Mouse (Mus musculus): Measurements from ENCODE around the gene Sec16a. TPM values are rescaled to one million over a fixed set of nuclear protein-coding genes. Genes with fewer than 3 reads are reported as not detected.

The Sec16a gene
- polyA plus RNA-seq, 1 experiment from 2014 or later, result 23.4 TPM

DNA sequence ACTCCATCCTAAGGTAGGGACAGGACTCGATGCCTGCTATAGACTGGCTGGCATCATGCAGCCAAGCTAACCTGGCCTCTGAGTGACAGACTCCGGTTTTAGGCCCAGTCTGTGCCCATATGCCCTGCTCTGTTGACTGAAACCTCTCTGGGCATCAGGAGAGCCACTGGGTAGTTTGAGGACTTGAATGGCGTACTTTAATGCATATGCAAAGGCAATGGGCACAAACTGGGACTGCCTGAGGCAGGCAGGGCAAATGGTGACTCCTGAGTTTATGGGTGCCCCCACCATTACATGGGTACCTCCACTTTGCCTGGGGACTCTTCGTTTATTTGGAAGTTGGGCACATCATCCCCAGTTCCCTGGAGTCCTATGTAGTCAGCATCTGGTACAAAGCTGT, 1.7 kb upstream of the Sec16a start:
- ATAC-seq (no peak), DNase-seq (ENCODE audit: low spot score) (no peak)
- 78% methylated on average over 4 of the region's 4 CpGs for WGBS
- Histone ChIP-seq H3K4me3 (ENCODE audit: low read depth, low read length) (peak overlapping the region; percentile 86), H3K27ac (ENCODE audit: low read depth, low read length) (no peak overlapping the region), H3K27me3 (replicated peaks; ENCODE audit: control insufficient read depth, insufficient read depth, low read length) (no peaks in the 10 kb centered on the region), H3K36me3 (ENCODE audit: control insufficient read depth, insufficient read depth, low read length) (peaks cover 3% of the 10 kb centered on the region), H3K4me1 (ENCODE audit: control insufficient read depth, insufficient read depth, low read length) (peaks cover 27% of the 10 kb centered on the region), H3K9me3 (replicated peaks; ENCODE audit: control insufficient read depth, low read length) (no peaks in the 10 kb centered on the region), H3K9ac (ENCODE audit: low read length) (peak overlapping the region; percentile 73), H3K4me2 (ENCODE audit: low read length) (peak overlapping the region; percentile 95)

DNA sequence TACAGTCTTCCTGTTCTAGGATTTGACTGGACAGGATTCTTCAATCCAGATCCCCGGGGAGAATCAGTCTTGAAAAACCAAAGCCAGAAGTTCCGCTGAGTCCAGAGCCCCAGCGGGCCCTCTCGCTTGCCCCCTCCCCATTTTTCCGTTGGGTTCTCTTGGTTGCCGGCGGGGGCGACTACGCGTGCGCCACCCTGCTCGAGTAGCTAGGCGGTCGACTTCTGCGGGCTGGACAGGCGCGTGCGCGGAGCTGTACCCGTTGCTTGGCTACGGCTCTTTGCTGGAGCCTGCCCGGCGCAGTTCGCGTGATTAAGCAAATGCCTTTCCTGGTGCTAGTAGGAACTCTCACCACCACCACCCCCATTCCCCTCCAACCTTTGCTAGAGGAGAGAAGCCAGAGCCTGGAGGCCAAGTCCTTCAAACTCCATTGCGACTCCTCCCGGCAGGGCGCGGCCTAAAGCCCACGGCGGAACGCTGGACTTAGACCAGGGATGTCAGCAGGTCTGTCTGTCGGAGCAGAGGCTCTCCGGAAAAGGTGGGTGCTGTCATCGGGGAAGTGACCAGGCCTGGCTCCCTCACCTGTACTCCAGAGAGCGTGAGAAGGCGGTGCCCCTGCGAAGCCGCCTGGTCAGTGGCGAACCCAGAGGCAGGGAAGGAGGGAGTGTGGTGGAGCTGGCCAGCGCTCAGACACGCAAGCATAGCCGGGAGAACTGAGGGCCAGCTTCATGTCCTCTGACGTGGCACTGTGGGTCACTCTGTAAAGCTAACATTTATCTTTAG, 840 bp upstream of the Sec16a start:
- Histone ChIP-seq H3K9me3 (replicated peaks; ENCODE audit: control insufficient read depth, low read length) (no peaks in the 10 kb centered on the region), H3K4me3 (ENCODE audit: low read depth, low read length) (peak overlapping the region; percentile 86), H3K4me2 (ENCODE audit: low read length) (peak overlapping the region; percentile 95), H3K36me3 (ENCODE audit: control insufficient read depth, insufficient read depth, low read length) (peaks cover 12% of the 10 kb centered on the region), H3K27ac (ENCODE audit: low read depth, low read length) (peak overlapping the region; percentile 74), H3K27me3 (replicated peaks; ENCODE audit: control insufficient read depth, insufficient read depth, low read length) (no peaks in the 10 kb centered on the region), H3K9ac (ENCODE audit: low read length) (peak overlapping the region; percentile 73), H3K4me1 (ENCODE audit: control insufficient read depth, insufficient read depth, low read length) (peaks cover 27% of the 10 kb centered on the region)
- DNase-seq (ENCODE audit: low spot score) (peak; percentile 97), ATAC-seq (peak; percentile 91)
- 1% methylated on average over 44 of the region's 44 CpGs for WGBS

DNA sequence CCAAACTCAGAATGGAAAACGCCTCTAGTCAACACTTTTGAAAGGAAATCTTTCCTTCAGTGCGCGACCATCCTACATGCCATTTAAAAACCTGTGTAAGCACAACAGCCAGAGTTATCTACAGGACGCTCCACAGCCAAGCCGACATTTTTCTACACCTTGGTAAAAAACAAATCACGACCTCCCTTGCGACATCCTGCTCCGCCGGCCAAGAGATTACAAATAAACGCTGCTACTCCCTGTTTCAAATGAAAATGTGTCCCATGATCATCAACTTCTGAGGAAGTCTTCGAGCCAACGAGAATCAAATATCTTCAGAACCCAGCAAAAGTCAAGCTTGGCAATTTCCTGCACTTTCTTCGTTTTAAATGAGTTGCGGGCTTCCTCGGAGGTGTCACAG, 648 bp downstream of the Sec16a start:
- 6% methylated on average over 15 of the region's 15 CpGs for WGBS
- no peak overlapping the region for H3K27ac ChIP-seq (ENCODE audit: low read depth, low read length)
- peak overlapping the region; percentile 61 for H3K4me2 ChIP-seq (ENCODE audit: low read length)
- peaks cover 26% of the 10 kb centered on the region for H3K36me3 ChIP-seq (ENCODE audit: control insufficient read depth, insufficient read depth, low read length)
- H3K4me1 ChIP-seq (ENCODE audit: control insufficient read depth, insufficient read depth, low read length), result peaks cover 27% of the 10 kb centered on the region
- peak overlapping the region; percentile 86 for H3K4me3 ChIP-seq (ENCODE audit: low read depth, low read length)
- H3K9ac ChIP-seq (ENCODE audit: low read length), result peak overlapping the region; percentile 88
- ATAC-seq (no peak), DNase-seq (ENCODE audit: low spot score) (no peak)
- no peaks in the 10 kb centered on the region for H3K9me3 ChIP-seq (replicated peaks; ENCODE audit: control insufficient read depth, low read length)
- no peaks in the 10 kb centered on the region for H3K27me3 ChIP-seq (replicated peaks; ENCODE audit: control insufficient read depth, insufficient read depth, low read length)

DNA sequence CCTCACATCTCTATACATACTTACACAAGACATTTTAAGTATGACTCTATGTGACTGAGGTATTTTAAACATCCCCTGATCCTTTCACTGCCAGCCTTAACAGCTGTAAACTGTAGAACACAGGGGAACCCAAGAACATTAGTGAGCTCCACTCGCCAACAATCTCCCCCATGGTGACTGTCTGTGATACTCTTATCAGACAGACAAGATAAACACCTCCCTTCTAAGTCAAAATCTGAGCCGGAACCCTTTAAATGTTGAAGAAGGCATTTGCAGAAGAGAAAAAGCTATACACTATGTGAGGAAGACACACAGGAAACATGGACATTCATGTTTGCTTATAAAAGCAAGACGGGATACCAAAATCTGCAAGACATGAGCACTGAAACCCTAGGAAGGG, 1.1 kb downstream of the Sec16a start:
- Histone ChIP-seq H3K27me3 (replicated peaks; ENCODE audit: control insufficient read depth, insufficient read depth, low read length) (no peaks in the 10 kb centered on the region), H3K4me3 (ENCODE audit: low read depth, low read length) (peak overlapping the region; percentile 86), H3K27ac (ENCODE audit: low read depth, low read length) (no peak overlapping the region), H3K9me3 (replicated peaks; ENCODE audit: control insufficient read depth, low read length) (no peaks in the 10 kb centered on the region), H3K4me2 (ENCODE audit: low read length) (peak overlapping the region; percentile 61), H3K4me1 (ENCODE audit: control insufficient read depth, insufficient read depth, low read length) (peaks cover 27% of the 10 kb centered on the region), H3K9ac (ENCODE audit: low read length) (peak overlapping the region; percentile 88), H3K36me3 (ENCODE audit: control insufficient read depth, insufficient read depth, low read length) (peaks cover 31% of the 10 kb centered on the region)
- WGBS, result 68% methylated on average over 3 of the region's 3 CpGs
- DNase-seq (ENCODE audit: low spot score) (no peak), ATAC-seq (no peak)

DNA sequence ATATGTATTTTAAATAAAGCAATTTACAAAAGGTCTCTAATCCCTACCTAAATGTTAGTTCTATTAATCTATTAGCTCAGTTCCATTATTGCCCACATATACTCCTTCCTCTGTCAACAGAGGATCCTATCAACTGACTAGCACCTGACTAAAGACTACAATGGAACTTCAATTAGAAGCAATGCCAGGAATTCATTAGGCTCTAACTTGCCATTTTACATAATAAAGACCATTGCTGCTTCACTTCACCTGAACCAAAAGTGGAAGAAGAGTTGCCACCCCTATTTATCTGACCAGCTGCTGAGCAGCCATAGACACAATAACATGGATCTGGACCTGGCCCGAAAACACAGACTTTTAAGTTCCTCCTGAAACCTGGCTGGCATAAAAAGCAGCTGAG, 2.2 kb downstream of the Sec16a start:
- 34% methylated on average over 1 of the region's 1 CpGs for whole genome bisulfite sequencing
- Histone ChIP-seq H3K27me3 (replicated peaks; ENCODE audit: control insufficient read depth, insufficient read depth, low read length) (no peaks in the 10 kb centered on the region), H3K9me3 (replicated peaks; ENCODE audit: control insufficient read depth, low read length) (no peaks in the 10 kb centered on the region), H3K4me1 (ENCODE audit: control insufficient read depth, insufficient read depth, low read length) (peaks cover 27% of the 10 kb centered on the region), H3K9ac (ENCODE audit: low read length) (no peak overlapping the region), H3K36me3 (ENCODE audit: control insufficient read depth, insufficient read depth, low read length) (peaks cover 42% of the 10 kb centered on the region), H3K4me2 (ENCODE audit: low read length) (peak overlapping the region; percentile 61), H3K27ac (ENCODE audit: low read depth, low read length) (no peak overlapping the region), H3K4me3 (ENCODE audit: low read depth, low read length) (no peak overlapping the region)
- no peak for DNase-seq (ENCODE audit: low spot score)
- ATAC-seq, result no peak

DNA sequence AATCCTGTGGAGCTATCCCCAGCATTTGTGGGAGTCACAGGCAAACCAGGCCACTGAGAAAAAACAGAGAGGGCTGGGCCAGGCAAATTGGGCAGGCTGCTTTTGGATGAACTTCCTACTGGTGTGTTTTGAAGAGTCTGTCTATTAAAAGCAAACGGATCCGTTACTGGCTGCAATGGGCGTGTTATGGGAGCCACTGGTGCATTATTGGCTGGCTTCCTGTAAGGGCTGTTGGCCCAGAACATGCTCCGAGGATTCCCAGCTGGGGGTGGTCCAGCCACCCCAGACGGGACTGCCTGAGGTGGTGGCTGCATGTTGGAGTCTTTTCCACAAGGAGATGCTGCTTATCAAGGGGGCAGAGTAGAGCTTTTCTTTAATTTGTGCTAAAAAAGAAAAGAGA, 3.3 kb downstream of the Sec16a start:
- ATAC-seq (no peak), DNase-seq (ENCODE audit: low spot score) (no peak)
- Histone ChIP-seq H3K4me1 (ENCODE audit: control insufficient read depth, insufficient read depth, low read length) (peaks cover 27% of the 10 kb centered on the region), H3K36me3 (ENCODE audit: control insufficient read depth, insufficient read depth, low read length) (peaks cover 53% of the 10 kb centered on the region), H3K4me3 (ENCODE audit: low read depth, low read length) (no peak overlapping the region), H3K27ac (ENCODE audit: low read depth, low read length) (no peak overlapping the region), H3K4me2 (ENCODE audit: low read length) (no peak overlapping the region), H3K9ac (ENCODE audit: low read length) (no peak overlapping the region), H3K27me3 (replicated peaks; ENCODE audit: control insufficient read depth, insufficient read depth, low read length) (no peaks in the 10 kb centered on the region), H3K9me3 (replicated peaks; ENCODE audit: control insufficient read depth, low read length) (no peaks in the 10 kb centered on the region)
- 61% methylated on average over 5 of the region's 5 CpGs for WGBS

DNA sequence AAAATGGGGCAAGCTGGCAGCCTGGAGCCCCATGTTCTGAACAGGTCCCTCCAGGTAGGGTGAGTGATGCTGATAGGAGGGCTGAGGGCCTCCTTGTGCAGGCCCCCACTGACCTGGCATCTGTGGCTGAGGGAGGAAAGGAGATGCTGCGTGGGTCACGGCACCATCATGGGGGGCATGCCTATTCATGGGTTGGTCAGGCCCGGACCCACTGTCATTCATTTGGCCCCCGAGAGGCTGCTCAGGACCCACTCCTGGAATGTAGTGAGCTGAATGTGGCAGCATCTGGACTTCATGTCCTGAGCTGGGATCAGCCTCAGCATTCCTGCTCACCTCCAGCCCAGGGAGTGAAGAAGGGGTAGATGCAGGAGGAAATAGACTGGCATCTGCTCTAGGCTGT, 3.8 kb downstream of the Sec16a start:
- ATAC-seq, result no peak
- 87% methylated on average over 4 of the region's 4 CpGs for WGBS
- H3K27me3 ChIP-seq (replicated peaks; ENCODE audit: control insufficient read depth, insufficient read depth, low read length), result no peaks in the 10 kb centered on the region

DNA sequence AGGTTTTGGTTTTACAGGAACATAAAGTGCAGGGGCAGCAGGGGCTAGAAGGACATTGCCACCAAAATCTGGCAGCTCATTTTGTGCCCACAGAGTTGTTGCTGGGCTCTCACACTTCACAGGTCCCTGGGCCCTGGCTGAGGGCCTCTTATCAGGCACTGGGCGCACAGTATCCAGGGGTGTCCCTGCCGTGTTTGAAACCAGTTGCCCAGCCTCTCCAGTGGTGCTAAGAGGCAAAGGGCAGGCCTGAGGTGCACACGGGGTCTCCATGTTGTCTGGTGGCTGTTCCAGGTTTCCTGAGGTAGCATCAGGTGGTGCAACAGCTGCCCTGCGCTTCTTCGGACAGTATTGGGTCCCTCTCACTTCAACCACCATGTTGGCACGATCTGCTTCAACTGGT, 5.3 kb downstream of the Sec16a start:
- Histone ChIP-seq H3K27ac (ENCODE audit: low read depth, low read length) (no peak overlapping the region), H3K9me3 (replicated peaks; ENCODE audit: control insufficient read depth, low read length) (no peaks in the 10 kb centered on the region), H3K36me3 (ENCODE audit: control insufficient read depth, insufficient read depth, low read length) (peaks cover 70% of the 10 kb centered on the region), H3K4me3 (ENCODE audit: low read depth, low read length) (no peak overlapping the region), H3K27me3 (replicated peaks; ENCODE audit: control insufficient read depth, insufficient read depth, low read length) (no peaks in the 10 kb centered on the region), H3K9ac (ENCODE audit: low read length) (no peak overlapping the region), H3K4me2 (ENCODE audit: low read length) (no peak overlapping the region), H3K4me1 (ENCODE audit: control insufficient read depth, insufficient read depth, low read length) (peaks cover 20% of the 10 kb centered on the region)
- no peak for ATAC-seq
- 98% methylated on average over 6 of the region's 6 CpGs for whole genome bisulfite sequencing
- no peak for DNase-seq (ENCODE audit: low spot score)

More for the DNA sequence above, 3.8 kb downstream of the Sec16a start:
- Histone ChIP-seq H3K9ac (ENCODE audit: low read length) (no peak overlapping the region), H3K4me1 (ENCODE audit: control insufficient read depth, insufficient read depth, low read length) (peaks cover 22% of the 10 kb centered on the region), H3K4me2 (ENCODE audit: low read length) (no peak overlapping the region), H3K9me3 (replicated peaks; ENCODE audit: control insufficient read depth, low read length) (no peaks in the 10 kb centered on the region), H3K4me3 (ENCODE audit: low read depth, low read length) (no peak overlapping the region), H3K27ac (ENCODE audit: low read depth, low read length) (no peak overlapping the region), H3K36me3 (ENCODE audit: control insufficient read depth, insufficient read depth, low read length) (peaks cover 54% of the 10 kb centered on the region)
- DNase-seq (ENCODE audit: low spot score), result no peak

DNA sequence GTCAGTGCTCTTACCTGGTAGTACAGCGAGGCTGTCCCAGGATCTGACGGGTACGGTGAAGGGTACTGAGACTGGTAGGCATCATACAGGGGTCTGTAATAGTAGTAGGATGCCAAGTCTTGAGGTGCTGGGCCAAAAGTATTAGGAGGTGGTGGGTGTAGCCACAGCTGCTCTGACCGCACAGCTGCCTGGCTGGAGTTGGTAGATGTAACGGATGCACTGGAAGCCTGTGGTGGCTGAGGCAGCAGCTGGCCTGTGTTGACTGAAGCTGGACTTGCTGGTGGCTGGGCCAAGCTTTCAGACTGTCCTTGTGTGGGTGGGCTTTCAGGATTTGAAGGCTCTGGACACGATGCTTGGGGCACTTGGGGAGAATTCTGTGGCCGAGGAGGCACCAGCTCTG, 6.6 kb downstream of the Sec16a start:
- no peak overlapping the region for H3K27ac ChIP-seq (ENCODE audit: low read depth, low read length)
- no peak overlapping the region for H3K4me2 ChIP-seq (ENCODE audit: low read length)
- peaks cover 80% of the 10 kb centered on the region for H3K36me3 ChIP-seq (ENCODE audit: control insufficient read depth, insufficient read depth, low read length)
- no peak for DNase-seq (ENCODE audit: low spot score)
- H3K9me3 ChIP-seq (replicated peaks; ENCODE audit: control insufficient read depth, low read length), result no peaks in the 10 kb centered on the region
- no peak overlapping the region for H3K4me3 ChIP-seq (ENCODE audit: low read depth, low read length)
- no peak overlapping the region for H3K9ac ChIP-seq (ENCODE audit: low read length)
- peaks cover 11% of the 10 kb centered on the region for H3K4me1 ChIP-seq (ENCODE audit: control insufficient read depth, insufficient read depth, low read length)
- WGBS, result 96% methylated on average over 7 of the region's 7 CpGs
- no peaks in the 10 kb centered on the region for H3K27me3 ChIP-seq (replicated peaks; ENCODE audit: control insufficient read depth, insufficient read depth, low read length)
- no peak for ATAC-seq

Measured in forebrain, embryonic 14.5 days (tissue).